9 mouse cellular contexts compared by ENCODE assay signal in genomic region chr2:132027366-132027765, GRCm38 (mm10). TPM values are rescaled to one million over a fixed set of nuclear protein-coding genes. Genes with fewer than 3 reads are reported as not detected.
A peak's percentile ranks its signal among the peaks of the same experiment; 100 is the strongest.
DNase-seq lines count a peak whose midpoint lies in the region; ATAC-seq and TF ChIP-seq lines count a peak whose summit lies in the region.
"Had no signal": no experiment of that assay in that cellular context is flagged by ENCODE, and none has a peak within 500 bp of the region (broad histone marks: within the 10 kb centered on the region; RNA-seq: fewer than 3 reads in every experiment).

No protein-coding gene starts in this region.

- H3K9me3 ChIP-seq in CH12.LX (replicated peaks; ENCODE audit: low read length), result no peaks in the 10 kb centered on the region
- H3K9me3 ChIP-seq in heart, embryonic 13.5 days, result no peaks in the 10 kb centered on the region
- no peaks in the 10 kb centered on the region for H3K9me3 ChIP-seq in kidney, embryonic 15.5 days (replicated peaks)
- H3K9me3 ChIP-seq: limb, embryonic 12.5 days had no signal

- no peak overlapping the region for H3K9ac ChIP-seq in CH12.LX (ENCODE audit: insufficient read depth, low read depth)
- no peak overlapping the region for H3K9ac ChIP-seq in heart, embryonic 13.5 days
- H3K9ac ChIP-seq in kidney, embryonic 15.5 days, result no peak overlapping the region
- H3K9ac ChIP-seq: limb, embryonic 12.5 days had no signal

- H3K27ac ChIP-seq in CH12.LX (ENCODE audit: insufficient read depth, low read depth), result peak overlapping the region; percentile 40; the same call in 1 of the 2 replicates
- H3K27ac ChIP-seq in heart, embryonic 13.5 days (replicated peaks), result no peak overlapping the region
- no peak overlapping the region for H3K27ac ChIP-seq in kidney, embryonic 15.5 days
- H3K27ac ChIP-seq: limb, embryonic 12.5 days had no signal

- dilution Hi-C loops in CH12.LX (cut with MboI; ENCODE audit: extremely low pct_ligation_motif_present, extremely low pct_unique_long_range_greater_than_20kb, low sequenced_read_pairs), result no loop called here

- peak; percentile 43 for DNase-seq in gastrocnemius, adult 18-20 months (ENCODE audit: low spot score)
- DNase-seq in gastrocnemius, postnatal 10 days, result no peak
- DNase-seq in CH12.LX (ENCODE audit: extremely low read depth), result no peak
- DNase-seq in lung, postnatal 25 days (ENCODE audit: low spot score), result peak; percentile 48
- DNase-seq in kidney, adult 9 months, result no peak
- DNase-seq in cerebellum, adult 8-10 months, result no peak

- peak overlapping the region; percentile 50 to 90 (median 88) for H3K4me3 ChIP-seq in CH12.LX (replicated peaks in 1 of 3; ENCODE audit: low read depth in 2 of 3, low read length in 2 of 3, poor library complexity in 1 of 3)
- H3K4me3 ChIP-seq in heart, embryonic 13.5 days, result no peak overlapping the region
- no peak overlapping the region for H3K4me3 ChIP-seq in kidney, embryonic 15.5 days (replicated peaks)
- H3K4me3 ChIP-seq: limb, embryonic 12.5 days had no signal

- H3K79me2 ChIP-seq in CH12.LX (replicated peaks; ENCODE audit: control insufficient read depth, extremely low read depth, insufficient read depth, poor library complexity, severe bottlenecking), result peaks cover 59% of the 10 kb centered on the region

- TF ChIP-seq EP300 in CH12.LX (IDR thresholded peaks at IDR 0.05; ENCODE audit: low read length), result no peak

- no peak for ATAC-seq in heart, embryonic 13.5 days (ENCODE audit: extremely low read depth, insufficient number of reproducible peaks, low FRiP score, low TSS enrichment)
- no peak for ATAC-seq in kidney, embryonic 15.5 days (replicated peaks; ENCODE audit: low FRiP score)

- H3K36me3 ChIP-seq in CH12.LX (replicated peaks in 1 of 2; ENCODE audit: control insufficient read depth in 1 of 2, insufficient read depth in 1 of 2, low read length in 1 of 2), result peaks cover 3 to 38% of the 10 kb centered on the region in 2 experiments
- H3K36me3 ChIP-seq in heart, embryonic 13.5 days, result no peaks in the 10 kb centered on the region
- H3K36me3 ChIP-seq in kidney, embryonic 15.5 days, result no peaks in the 10 kb centered on the region
- H3K36me3 ChIP-seq: limb, embryonic 12.5 days had no signal

- H3K4me2 ChIP-seq in CH12.LX (ENCODE audit: insufficient read depth, low read depth, poor library complexity, severe bottlenecking), result peak overlapping the region; percentile 74
- H3K4me2 ChIP-seq in heart, embryonic 13.5 days, result peak overlapping the region; percentile 95
- no peak overlapping the region for H3K4me2 ChIP-seq in kidney, embryonic 15.5 days

- in situ Hi-C loops in CH12.LX (cut with MboI; ENCODE audit: low pct_ligation_motif_present, low pct_unique_long_range_greater_than_20kb, low sequenced_read_pairs), result no loop called here

- no peak for TF ChIP-seq CTCF in CH12.LX (conservative IDR thresholded peaks at IDR 0.05 in 1 of 2, IDR thresholded peaks at IDR 0.05 in 1 of 2; ENCODE audit: low read depth in 2 of 2, low read length in 2 of 2)

- no peaks in the 10 kb centered on the region for H3K27me3 ChIP-seq in CH12.LX (replicated peaks)
- peaks cover 53% of the 10 kb centered on the region for H3K27me3 ChIP-seq in heart, embryonic 13.5 days (replicated peaks)
- H3K27me3 ChIP-seq in kidney, embryonic 15.5 days, result peaks cover 41% of the 10 kb centered on the region

- TF ChIP-seq RAD21 in CH12.LX (IDR thresholded peaks at IDR 0.05; ENCODE audit: low read depth, low read length), result no peak

- TF ChIP-seq POLR2A in CH12.LX (IDR thresholded peaks at IDR 0.05; ENCODE audit: low read depth, low read length), result no peak

- H3K4me1 ChIP-seq in CH12.LX (ENCODE audit: control insufficient read depth in 1 of 2, insufficient read depth in 2 of 2), result peaks cover 24 to 72% of the 10 kb centered on the region in 2 experiments
- peaks cover 41% of the 10 kb centered on the region for H3K4me1 ChIP-seq in heart, embryonic 13.5 days
- H3K4me1 ChIP-seq in kidney, embryonic 15.5 days, result peaks cover 39% of the 10 kb centered on the region

- WGBS in heart, embryonic 13.5 days, result 48% methylated on average over 5 of the region's 5 CpGs
- 61% methylated on average over 5 of the region's 5 CpGs for WGBS in kidney, embryonic 15.5 days

TF ChIP-seq in CH12.LX, 34 proteins besides CTCF, POLR2A, EP300 and RAD21:
- TF ChIP-seq UBTF (IDR thresholded peaks at IDR 0.05; ENCODE audit: low read depth, low read length) (no peak), NELFE (IDR thresholded peaks at IDR 0.05; ENCODE audit: low read depth, low read length) (peak; percentile 31; the same call in 1 of the 2 replicates), USF2 (conservative IDR thresholded peaks at IDR 0.05; ENCODE audit: low read depth, low read length) (no peak), BHLHE40 (IDR thresholded peaks at IDR 0.05; ENCODE audit: low read depth, low read length) (0 out of 2 replicates have a peak, but pooled peaks have one; percentile 11), POLR2AphosphoS2 (IDR thresholded peaks at IDR 0.05; ENCODE audit: low read depth, low read length) (no peak), CHD2 (IDR thresholded peaks at IDR 0.05; ENCODE audit: low read length) (0 out of 2 replicates have a peak, but pooled peaks have one; percentile 55), USF1 (IDR thresholded peaks at IDR 0.05; ENCODE audit: low read depth, low read length) (no peak), RCOR1 (conservative IDR thresholded peaks at IDR 0.05; ENCODE audit: low read depth, low read length) (no peak), MAZ (IDR thresholded peaks at IDR 0.05; ENCODE audit: low read depth, low read length) (no peak)

RNA-seq across cellular contexts. Expression of gene Rassf2, which starts 2.7 kb away (rescaled TPM):
- 1 to 10 TPM; 4.3 to 5.1 TPM for total RNA-seq in gastrocnemius, adult 18-20 months (2021)
- total RNA-seq in gastrocnemius, postnatal 10 days (2021), result 10 to 100 TPM; 16.1 to 22.0 TPM
- 44.4 and 45.3 TPM in 2 replicates for total RNA-seq in CH12.LX (2012; rRNA removed)
- 30.2 and 33.8 TPM in 2 replicates for total RNA-seq in CH12.LX (2014; rRNA removed)
- 60.4 and 61.5 TPM in 2 replicates for polyA plus RNA-seq in CH12.LX (2012; ENCODE audit: insufficient read length, low read depth)
- 5.5 and 5.8 TPM in 2 replicates for polyA plus RNA-seq in heart, embryonic 13.5 days (2015; fragmentation: Nextera tagmentation; extraction: Ambion mirVana)
- polyA plus RNA-seq in kidney, embryonic 15.5 days (2015; fragmentation: Nextera tagmentation; extraction: Ambion mirVana), result 8.4 and 11.3 TPM in 2 replicates

Comparison
In these comparisons a context has a peak if more than half of its experiments do, and no peak if none do; other contexts are left out.
1. DNase-seq: peak in gastrocnemius, adult 18-20 months (single experiment) and lung, postnatal 25 days (single experiment); none in gastrocnemius, postnatal 10 days (single experiment), CH12.LX (single experiment), kidney, adult 9 months (single experiment) and cerebellum, adult 8-10 months (single experiment).
2. H3K4me3 ChIP-seq: peak in CH12.LX (3 of 3); none in heart, embryonic 13.5 days (single experiment) and kidney, embryonic 15.5 days (single experiment).